Mouse (Mus musculus): ENCODE measurements around the gene Gabrb1. TPM values are rescaled to one million over a fixed set of nuclear protein-coding genes. Genes with fewer than 3 reads are reported as not detected.

Gabrb1 gene
- polyA plus RNA-seq (2015; fragmentation: Nextera tagmentation; extraction: Ambion mirVana): 0.93 and 1.4 TPM in 2 replicates

DNA sequence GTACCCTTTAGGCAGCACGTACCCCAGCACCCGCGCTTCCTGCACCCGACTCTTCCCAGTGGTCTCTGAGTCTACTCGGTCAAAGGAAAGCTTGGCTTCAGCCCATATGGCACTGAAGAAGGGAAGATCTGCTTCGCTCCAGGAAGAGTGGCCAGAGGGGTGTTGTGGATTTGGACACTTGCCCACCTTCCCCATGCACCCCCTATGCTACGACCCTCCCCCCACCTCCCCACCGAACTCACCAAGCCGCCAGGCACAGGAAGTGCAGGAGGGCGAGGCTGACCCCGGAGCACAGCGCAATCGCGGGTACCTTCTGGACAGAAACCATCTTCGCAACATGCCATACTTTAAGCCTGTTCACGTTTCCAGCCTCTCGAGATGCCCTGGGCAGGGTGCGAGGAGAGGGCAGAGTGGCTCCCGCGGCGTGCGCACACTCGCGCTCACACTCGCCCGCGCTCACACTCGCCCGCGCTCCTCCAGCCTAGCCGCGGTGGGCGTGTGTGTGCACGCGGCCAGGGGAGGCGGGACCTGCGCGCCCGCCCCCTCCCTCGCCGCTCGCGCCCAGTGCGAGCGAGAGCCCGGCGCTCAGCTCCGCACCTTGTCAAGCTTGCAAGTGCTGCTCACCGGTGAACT, at the start of gene Gabrb1:
Gene Gabrb1 (plus strand): TSS at position 632 of the 633 bp plus-strand sequence.
- peaks cover 10% of the 10 kb centered on the region for H3K4me1 ChIP-seq (replicated peaks)
- H3K27ac ChIP-seq: no peak within 1 kb of the TSS
- ATAC-seq (replicated peaks; ENCODE audit: insufficient number of reproducible peaks, insufficient read depth, low FRiP score, low read depth): peak; percentile 85
- peak within 1 kb of the TSS; percentile 41 for H3K9ac ChIP-seq
- no peaks in the 10 kb centered on the region for H3K36me3 ChIP-seq
- peak within 1 kb of the TSS; percentile 63 for H3K4me3 ChIP-seq
- no peaks in the 10 kb centered on the region for H3K9me3 ChIP-seq (replicated peaks)
- peaks cover 15% of the 10 kb centered on the region; the same call in 1 of the 2 replicates for H3K27me3 ChIP-seq
- WGBS: under 1% methylated on average over 49 of the region's 49 CpGs
- H3K4me2 ChIP-seq: peak within 1 kb of the TSS; percentile 97

DNA sequence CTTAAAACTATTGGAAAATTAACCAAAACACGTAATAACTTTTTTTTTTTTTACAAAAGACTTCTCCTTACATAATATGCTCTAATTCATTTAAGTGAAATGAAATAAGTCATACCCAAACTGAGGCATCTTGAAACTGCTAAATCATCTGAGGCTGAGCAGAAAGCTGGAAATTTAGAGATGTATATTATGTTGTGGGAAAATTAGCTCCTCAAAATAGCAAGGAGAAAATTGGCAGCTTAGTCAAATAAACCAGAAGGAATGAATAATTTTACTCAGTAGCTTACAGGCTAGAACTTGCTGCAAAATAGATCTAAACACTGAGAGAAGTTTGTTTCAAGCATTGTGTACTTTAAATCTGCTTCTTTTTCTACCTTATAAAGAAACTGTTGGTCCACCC, 49.2 kb upstream of the Gabrb1 start:
- peaks cover 9% of the 10 kb centered on the region; the same call in 1 of the 2 replicates for H3K4me1 ChIP-seq (replicated peaks)
- H3K4me3 ChIP-seq: no peak overlapping the region
- no peak overlapping the region for H3K4me2 ChIP-seq
- H3K9me3 ChIP-seq (replicated peaks): no peaks in the 10 kb centered on the region
- no peaks in the 10 kb centered on the region for H3K36me3 ChIP-seq
- no peak for ATAC-seq (replicated peaks; ENCODE audit: insufficient number of reproducible peaks, insufficient read depth, low FRiP score, low read depth)
- 84% methylated on average over 1 of the region's 1 CpGs for WGBS
- no peak overlapping the region for H3K27ac ChIP-seq
- H3K27me3 ChIP-seq: no peaks in the 10 kb centered on the region
- no peak overlapping the region for H3K9ac ChIP-seq

DNA sequence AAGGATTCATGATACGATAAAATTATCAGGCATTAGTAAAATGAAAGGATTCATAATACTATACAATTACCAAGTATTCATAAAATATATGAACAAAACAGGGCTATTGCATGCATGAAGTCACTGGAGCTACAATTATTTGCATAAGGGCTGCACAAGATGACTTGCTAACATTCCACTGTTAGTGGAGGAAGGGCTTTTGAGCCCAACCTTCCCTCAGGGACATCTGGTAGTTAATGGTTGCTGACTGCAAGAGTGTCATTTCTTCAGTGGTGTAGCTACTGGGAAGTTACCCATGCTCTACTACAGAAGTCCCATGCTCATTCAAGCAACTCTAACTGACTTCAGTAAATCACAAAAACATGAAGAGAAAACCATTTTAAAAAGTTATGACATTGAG, 43.6 kb upstream of the Gabrb1 start:
- H3K27ac ChIP-seq: no peak overlapping the region
- no peaks in the 10 kb centered on the region for H3K4me1 ChIP-seq (replicated peaks)
- H3K9me3 ChIP-seq (replicated peaks): no peaks in the 10 kb centered on the region
- no peak overlapping the region for H3K9ac ChIP-seq
- H3K27me3 ChIP-seq: no peaks in the 10 kb centered on the region
- 94% methylated on average over 1 of the region's 1 CpGs for WGBS
- no peak overlapping the region for H3K4me3 ChIP-seq
- no peaks in the 10 kb centered on the region for H3K36me3 ChIP-seq
- ATAC-seq (replicated peaks; ENCODE audit: insufficient number of reproducible peaks, insufficient read depth, low FRiP score, low read depth): no peak
- H3K4me2 ChIP-seq: no peak overlapping the region

DNA sequence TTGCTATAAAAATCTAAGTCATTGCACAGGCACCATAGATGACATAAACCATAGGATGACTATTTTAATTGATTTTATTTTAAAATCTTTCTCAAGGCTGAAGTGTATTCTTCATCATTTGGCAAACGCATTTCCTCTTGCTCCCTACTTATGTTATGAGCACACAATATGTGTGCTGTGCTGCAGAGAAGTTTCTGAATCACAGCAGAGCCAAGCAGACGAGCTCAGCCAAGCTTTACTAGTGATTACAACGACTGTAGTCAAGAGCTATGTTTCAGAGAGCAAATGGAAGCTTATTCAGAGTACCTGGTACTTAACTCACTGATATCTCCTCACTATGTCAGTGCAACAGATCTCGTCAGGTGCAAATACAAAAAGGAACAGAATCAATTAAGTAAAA, 41.2 kb upstream of the Gabrb1 start:
- Histone ChIP-seq H3K36me3 (no peaks in the 10 kb centered on the region), H3K27me3 (no peaks in the 10 kb centered on the region), H3K4me2 (no peak overlapping the region), H3K9ac (no peak overlapping the region), H3K27ac (no peak overlapping the region), H3K9me3 (replicated peaks) (no peaks in the 10 kb centered on the region), H3K4me1 (replicated peaks) (no peaks in the 10 kb centered on the region), H3K4me3 (no peak overlapping the region)
- ATAC-seq (replicated peaks; ENCODE audit: insufficient number of reproducible peaks, insufficient read depth, low FRiP score, low read depth): no peak
- 37% methylated on average over 4 of the region's 4 CpGs for WGBS

DNA sequence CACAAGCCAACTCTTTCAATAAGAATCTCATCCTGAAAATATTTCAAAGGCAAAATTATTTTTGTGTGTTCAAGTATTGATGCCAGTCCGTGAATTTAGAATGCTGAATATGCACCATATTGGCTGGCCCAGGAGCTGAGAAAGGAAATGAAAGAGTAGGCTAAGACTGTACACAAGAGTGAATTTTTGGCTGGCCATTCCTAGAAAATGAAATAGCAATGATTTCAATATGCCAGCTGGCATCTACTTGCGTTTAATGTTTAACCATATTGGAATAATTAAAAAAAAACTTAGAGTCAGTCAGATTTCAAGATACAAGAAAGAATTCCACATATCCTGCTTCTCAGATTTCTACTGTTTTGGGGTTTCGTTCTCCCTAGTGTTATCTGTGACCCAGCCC, 30.1 kb upstream of the Gabrb1 start:
- no peaks in the 10 kb centered on the region for H3K4me1 ChIP-seq (replicated peaks)
- no peaks in the 10 kb centered on the region for H3K36me3 ChIP-seq
- H3K27ac ChIP-seq: no peak overlapping the region
- 90% methylated on average over 3 of the region's 3 CpGs for WGBS
- H3K4me2 ChIP-seq: no peak overlapping the region
- H3K9me3 ChIP-seq (replicated peaks): no peaks in the 10 kb centered on the region
- H3K4me3 ChIP-seq: no peak overlapping the region
- H3K27me3 ChIP-seq: no peaks in the 10 kb centered on the region
- no peak for ATAC-seq (replicated peaks; ENCODE audit: insufficient number of reproducible peaks, insufficient read depth, low FRiP score, low read depth)
- H3K9ac ChIP-seq: no peak overlapping the region

DNA sequence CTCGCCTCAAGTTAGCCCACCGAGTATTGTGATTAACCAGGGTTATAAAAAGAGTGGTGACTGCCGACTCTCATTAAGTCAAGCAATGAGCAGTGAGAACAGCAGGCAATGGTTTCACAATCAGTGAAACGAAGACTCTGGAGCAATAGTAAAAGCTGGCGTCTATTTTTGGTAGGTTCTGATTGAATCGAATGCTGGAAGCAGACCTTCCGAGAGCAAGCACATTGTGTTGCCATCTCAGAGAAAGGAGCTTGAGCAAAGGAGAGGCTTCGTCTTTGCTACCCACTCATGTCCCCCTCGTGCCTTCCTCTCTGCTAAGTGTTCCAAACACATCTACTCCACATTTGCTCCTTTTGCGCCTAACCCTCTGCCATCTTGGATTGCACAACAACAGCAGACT, 18.1 kb upstream of the Gabrb1 start:
- H3K9ac ChIP-seq: no peak overlapping the region
- no peaks in the 10 kb centered on the region for H3K9me3 ChIP-seq (replicated peaks)
- H3K36me3 ChIP-seq: no peaks in the 10 kb centered on the region
- H3K27me3 ChIP-seq: no peaks in the 10 kb centered on the region
- H3K4me3 ChIP-seq: no peak overlapping the region
- H3K4me1 ChIP-seq (replicated peaks): no peaks in the 10 kb centered on the region
- no peak overlapping the region for H3K27ac ChIP-seq
- ATAC-seq (replicated peaks; ENCODE audit: insufficient number of reproducible peaks, insufficient read depth, low FRiP score, low read depth): no peak
- H3K4me2 ChIP-seq: no peak overlapping the region
- WGBS: 79% methylated on average over 10 of the region's 10 CpGs

DNA sequence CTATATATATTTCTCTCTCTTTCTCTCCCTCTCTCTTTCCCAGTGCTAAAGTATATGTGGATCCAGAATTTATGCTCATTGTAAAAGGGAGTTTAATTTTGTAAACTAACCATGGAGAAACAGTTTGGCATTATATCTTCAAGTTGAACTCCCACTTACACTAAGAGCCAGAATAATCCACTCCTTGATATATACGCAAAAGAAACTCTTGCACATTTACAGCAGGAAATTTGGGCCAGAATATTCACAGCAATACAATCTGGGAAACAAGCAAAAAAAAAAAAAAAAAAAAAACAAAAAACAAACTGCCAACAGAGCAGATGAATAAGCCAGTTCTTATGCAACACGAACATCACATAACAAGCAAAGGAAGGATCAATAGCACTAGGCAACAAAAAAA, 9.8 kb upstream of the Gabrb1 start:
- H3K9ac ChIP-seq: no peak overlapping the region
- ATAC-seq (replicated peaks; ENCODE audit: insufficient number of reproducible peaks, insufficient read depth, low FRiP score, low read depth): no peak

DNA sequence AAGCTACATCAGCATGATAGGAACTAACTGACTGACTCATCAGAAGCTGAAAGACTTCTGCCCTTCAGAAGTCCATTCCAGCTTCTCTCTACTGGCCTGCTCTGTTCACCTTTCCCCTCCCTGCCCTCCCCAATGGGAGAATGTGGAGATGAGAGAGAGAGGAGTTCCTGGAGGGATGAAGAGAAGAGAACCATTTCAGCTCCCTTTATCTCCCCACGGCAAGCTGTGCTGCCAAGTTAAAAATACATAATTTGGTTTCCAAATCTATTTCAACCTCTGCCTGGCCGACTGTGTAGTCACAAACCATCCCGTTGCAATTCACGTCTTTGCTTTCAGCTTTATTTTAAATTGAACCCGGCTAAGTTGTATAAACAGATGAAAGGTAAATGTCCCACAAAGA, 3.9 kb upstream of the Gabrb1 start:
- Histone ChIP-seq H3K27me3 (peaks cover 15% of the 10 kb centered on the region; the same call in 1 of the 2 replicates), H3K9me3 (replicated peaks) (no peaks in the 10 kb centered on the region), H3K4me1 (replicated peaks) (peaks cover 10% of the 10 kb centered on the region), H3K9ac (no peak overlapping the region), H3K27ac (no peak overlapping the region), H3K4me2 (no peak overlapping the region), H3K36me3 (no peaks in the 10 kb centered on the region), H3K4me3 (no peak overlapping the region)
- 69% methylated on average over 5 of the region's 5 CpGs for WGBS
- no peak for ATAC-seq (replicated peaks; ENCODE audit: insufficient number of reproducible peaks, insufficient read depth, low FRiP score, low read depth)

More for the DNA sequence above, 9.8 kb upstream of the Gabrb1 start:
- H3K9me3 ChIP-seq (replicated peaks): no peaks in the 10 kb centered on the region
- H3K4me3 ChIP-seq: no peak overlapping the region
- no peaks in the 10 kb centered on the region for H3K27me3 ChIP-seq
- H3K27ac ChIP-seq: no peak overlapping the region
- no peaks in the 10 kb centered on the region for H3K4me1 ChIP-seq (replicated peaks)
- no peak overlapping the region for H3K4me2 ChIP-seq
- 79% methylated on average over 2 of the region's 2 CpGs for WGBS
- H3K36me3 ChIP-seq: no peaks in the 10 kb centered on the region

DNA sequence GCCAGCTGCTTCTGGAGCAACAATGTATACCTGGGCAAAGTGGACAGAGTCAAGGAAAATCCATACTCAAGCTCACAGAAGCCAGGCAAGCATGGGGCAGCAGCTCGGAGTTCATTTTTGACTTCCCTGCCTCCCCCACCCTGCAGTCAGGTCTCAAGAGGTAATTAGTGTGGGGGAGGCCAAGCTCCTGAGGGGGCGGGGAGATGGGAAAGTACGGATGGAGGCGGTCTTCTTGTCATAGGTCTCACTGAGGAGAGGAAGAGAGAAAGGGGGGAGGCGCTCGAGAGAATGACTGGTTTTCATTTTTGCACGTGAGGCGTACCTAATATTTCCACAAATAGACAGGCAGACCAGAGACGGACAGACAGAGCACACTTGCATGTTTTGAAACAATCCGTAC, 1.1 kb upstream of the Gabrb1 start:
- no peak for ATAC-seq (replicated peaks; ENCODE audit: insufficient number of reproducible peaks, insufficient read depth, low FRiP score, low read depth)

DNA sequence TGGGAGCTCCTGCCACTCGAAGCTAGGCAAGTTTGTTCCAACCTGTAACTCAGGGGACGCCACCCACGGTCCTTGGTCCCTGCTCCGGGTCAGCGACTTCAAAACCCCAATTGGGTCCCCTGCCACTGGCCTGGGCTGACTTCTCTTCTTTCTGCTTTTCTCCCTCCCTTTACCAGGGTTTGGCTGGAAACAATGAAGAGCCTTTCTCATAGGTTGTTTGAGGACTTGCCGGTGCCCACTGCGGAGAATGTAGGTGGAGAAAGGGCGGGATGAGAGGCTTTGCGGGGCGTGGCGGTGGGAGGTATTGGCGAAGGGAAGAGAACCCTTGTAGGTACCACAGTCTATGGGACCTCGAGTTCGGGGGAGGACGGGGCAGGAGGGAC, 193 bp downstream of the Gabrb1 start, which contains the start of gene Gabra4:
Gene Gabra4 (minus strand): TSS at position 194 of the 383 bp plus-strand sequence.
- no peaks in the 10 kb centered on the region for H3K36me3 ChIP-seq
- WGBS: 1% methylated on average over 15 of the region's 15 CpGs
- no peak within 1 kb of the TSS for H3K27ac ChIP-seq
- peak within 1 kb of the TSS; percentile 97 for H3K4me2 ChIP-seq
- peaks cover 10% of the 10 kb centered on the region for H3K4me1 ChIP-seq (replicated peaks)
- H3K4me3 ChIP-seq: peak within 1 kb of the TSS; percentile 63
- no peaks in the 10 kb centered on the region for H3K9me3 ChIP-seq (replicated peaks)
- ATAC-seq (replicated peaks; ENCODE audit: insufficient number of reproducible peaks, insufficient read depth, low FRiP score, low read depth): 0 out of 2 replicates have a peak, but pooled peaks have one; percentile 19
- H3K9ac ChIP-seq: peak within 1 kb of the TSS; percentile 41
- H3K27me3 ChIP-seq: peaks cover 15% of the 10 kb centered on the region; the same call in 1 of the 2 replicates

More for the DNA sequence above, 1.1 kb upstream of the Gabrb1 start:
- H3K27ac ChIP-seq: no peak overlapping the region
- no peak overlapping the region for H3K9ac ChIP-seq
- peaks cover 15% of the 10 kb centered on the region; the same call in 1 of the 2 replicates for H3K27me3 ChIP-seq
- peak overlapping the region; percentile 63 for H3K4me3 ChIP-seq
- no peaks in the 10 kb centered on the region for H3K36me3 ChIP-seq
- H3K4me2 ChIP-seq: peak overlapping the region; percentile 97
- 4% methylated on average over 10 of the region's 10 CpGs for WGBS
- H3K4me1 ChIP-seq (replicated peaks): peaks cover 10% of the 10 kb centered on the region
- no peaks in the 10 kb centered on the region for H3K9me3 ChIP-seq (replicated peaks)

DNA sequence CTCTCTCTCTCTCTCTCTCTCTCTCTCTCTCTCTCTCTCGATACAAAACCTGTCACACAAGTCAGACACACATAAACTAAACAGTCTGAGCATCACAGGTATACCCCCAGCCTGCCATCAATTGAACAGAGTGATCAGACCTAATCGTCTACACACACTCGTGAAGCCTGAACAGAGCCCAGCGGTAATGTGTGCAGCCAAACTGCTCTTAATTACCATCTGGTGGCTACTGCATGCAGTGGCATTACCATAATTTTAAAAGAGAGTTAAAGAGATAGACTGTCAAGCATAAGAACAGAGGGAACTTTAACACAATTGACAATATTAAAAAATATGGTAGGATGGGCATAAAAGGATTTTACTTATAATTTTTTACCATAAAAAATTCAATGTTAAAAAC, 7.7 kb downstream of the Gabrb1 start:
- Histone ChIP-seq H3K4me1 (replicated peaks) (no peaks in the 10 kb centered on the region), H3K36me3 (no peaks in the 10 kb centered on the region), H3K4me2 (no peak overlapping the region), H3K27me3 (no peaks in the 10 kb centered on the region), H3K4me3 (no peak overlapping the region), H3K9me3 (replicated peaks) (no peaks in the 10 kb centered on the region), H3K9ac (no peak overlapping the region), H3K27ac (no peak overlapping the region)
- ATAC-seq (replicated peaks; ENCODE audit: insufficient number of reproducible peaks, insufficient read depth, low FRiP score, low read depth): no peak
- 54% methylated on average over 4 of the region's 4 CpGs for WGBS

Data from heart, embryonic 15.5 days (tissue).